Mouse (Mus musculus) lung, embryonic 14.5 days (tissue): ENCODE results near the gene Defb35. TPM values are rescaled to one million over a fixed set of nuclear protein-coding genes. Genes with fewer than 3 reads are reported as not detected.

ENCODE experiments used
- ATAC-seq: fragments of 200-750 bp; cut with Nextera tagmentation; 2 replicates; pipeline ENCODE4 v1.8.0; 2017; ENCODE audit warnings: mild to moderate bottlenecking, moderate TSS enrichment, moderate library complexity; ENCODE audit not compliant: insufficient read depth
- DNase-seq: peaks from one replicate; pipeline ENCODE4 v3.0.0-alpha.2; 2015
- H3K27ac ChIP-seq: fragments of 300-500 bp; sonication (generic); 2 replicates; pipeline ENCODE4 v1.5.1; 2014; ENCODE audit warnings: low read depth, mild to moderate bottlenecking, moderate library complexity
- H3K27me3 ChIP-seq: fragments of 300-500 bp; sonication (generic); 2 replicates; pipeline ENCODE4 v1.6.1; 2014; ENCODE audit warnings: low read length, control low read depth; ENCODE audit not compliant: insufficient read depth
- H3K36me3 ChIP-seq: fragments of 300-500 bp; sonication (generic); 2 replicates; pipeline ENCODE4 v1.6.1; 2014; ENCODE audit warnings: control low read depth; ENCODE audit not compliant: insufficient read depth
- H3K4me1 ChIP-seq: fragments of 300-500 bp; sonication (generic); 2 replicates; pipeline ENCODE4 v1.6.1; 2014; ENCODE audit warnings: antibody characterized with exemption, control low read depth; ENCODE audit not compliant: insufficient read depth
- H3K4me2 ChIP-seq: fragments of 300-500 bp; sonication (generic); 2 replicates; pipeline ENCODE4 v1.6.1; 2014; ENCODE audit warnings: mild to moderate bottlenecking
- H3K4me3 ChIP-seq: fragments of 300-500 bp; sonication (generic); 2 replicates; pipeline ENCODE4 v1.5.1; 2014; ENCODE audit warnings: low read depth, low read length
- H3K9ac ChIP-seq: fragments of 300-500 bp; sonication (generic); 2 replicates; pipeline ENCODE4 v1.6.1; 2014
- H3K9me3 ChIP-seq: fragments of 300-500 bp; sonication (generic); 2 replicates; pipeline ENCODE4 v1.6.1; 2016; ENCODE audit warnings: low read depth, low read length, control low read depth
- CTCF ChIP-seq: IDR thresholded peaks from 2 replicates; pipeline ENCODE4 v1.5.1; 2016; ENCODE audit warnings: antibody characterized with exemption, low read depth
- WGBS: fragments of 180-500 bp; shearing (Covaris S2); extraction: QIAGEN DNeasy Blood & Tissue Kit; methylation state at CpG from one replicate; pipeline ENCODE4 v1.1.7; 2014; 5-methylcytosine and 5-hydroxymethylcytosine counted together
- polyA plus RNA-seq: library from polyadenylated mRNA; unstranded; fragments of >200 nt; fragmentation: Nextera tagmentation; extraction: Ambion mirVana; gene quantifications from 2 replicates; pipeline ENCODE4 v1.2.1, GENCODE M21; 2014

Defb35 gene
- polyA plus RNA-seq, 1 experiment from 2014 or later: not detected

- no peaks in the 10 kb centered on the region for H3K4me1 ChIP-seq
- H3K27me3 ChIP-seq: no peaks in the 10 kb centered on the region
- H3K4me3 ChIP-seq: no peak overlapping the region
- peak; percentile 28 for DNase-seq
- no peak overlapping the region for H3K4me2 ChIP-seq
- no peak for ATAC-seq
- H3K27ac ChIP-seq: no peak overlapping the region
- H3K9me3 ChIP-seq: no peaks in the 10 kb centered on the region
- 63% methylated on average over 8 of the region's 8 CpGs for WGBS
- H3K36me3 ChIP-seq: no peaks in the 10 kb centered on the region
- no peak overlapping the region for H3K9ac ChIP-seq
- TF ChIP-seq CTCF: peak; percentile 23; the same call in 1 of the 2 replicates
These were observed 43.6 kb downstream of the Defb35 start for GRCm38 (mm10) chr8:21981664-21982337.

Other genes with a start within 250 kb of the Defb35 start
- gene AY761184, start 234.7 kb upstream of the Defb35 start, polyA plus RNA-seq: not detected in 2 replicates
- not detected in 2 replicates for gene Defa24, start 203.9 kb upstream of the Defb35 start, polyA plus RNA-seq
- gene Defb50, start 114.8 kb upstream of the Defb35 start, polyA plus RNA-seq: not detected in 2 replicates
- not detected in 2 replicates for gene Defb2, start 98.4 kb upstream of the Defb35 start, polyA plus RNA-seq
- gene Defb10, start 79.5 kb upstream of the Defb35 start, polyA plus RNA-seq: not detected in 2 replicates
- gene Defb9, start 52.9 kb upstream of the Defb35 start, polyA plus RNA-seq: not detected in 2 replicates
- not detected in 2 replicates for gene Defb11, start 31.9 kb upstream of the Defb35 start, polyA plus RNA-seq
- not detected in 2 replicates for gene Defb15, start 5.6 kb upstream of the Defb35 start, polyA plus RNA-seq
- not detected in 2 replicates for gene Defb13, start 8.4 kb downstream of the Defb35 start, polyA plus RNA-seq
- not detected in 2 replicates for gene Fam90a1a, start 20.4 kb downstream of the Defb35 start, polyA plus RNA-seq
- not detected in 2 replicates for gene Ccdc70, start 31.4 kb downstream of the Defb35 start, polyA plus RNA-seq
- gene Atp7b, start 122.0 kb downstream of the Defb35 start, polyA plus RNA-seq: 1.9 and 2.2 TPM in 2 replicates
- 27.6 and 34.4 TPM in 2 replicates for gene Alg11, start 122.4 kb downstream of the Defb35 start, polyA plus RNA-seq
- 0.26 and 0.27 TPM in 2 replicates for gene Nek5, start 186.7 kb downstream of the Defb35 start, polyA plus RNA-seq
- 5.9 and 6.3 TPM in 2 replicates for gene Nek3, start 228.1 kb downstream of the Defb35 start, polyA plus RNA-seq
- 65.5 and 68.2 TPM in 2 replicates for gene Ckap2, start 247.5 kb downstream of the Defb35 start, polyA plus RNA-seq